Mouse (Mus musculus) midbrain, postnatal 0 days (tissue): ENCODE data around the gene Ttf1. TPM values are rescaled to one million over a fixed set of nuclear protein-coding genes. Genes with fewer than 3 reads are reported as not detected.
A peak's percentile ranks its signal among the peaks of the same experiment; 100 is the strongest.

Source experiments
- ATAC-seq: fragments of 200-750 bp; cut with Nextera tagmentation; 2 replicates; pipeline ENCODE4 v1.8.0; 2017; ENCODE audit warnings: moderate number of reproducible peaks, mild to moderate bottlenecking, moderate TSS enrichment, moderate library complexity; ENCODE audit not compliant: low FRiP score
- DNase-seq: peaks from one replicate; pipeline ENCODE4 v3.0.0-alpha.2; 2015; ENCODE audit warnings: low spot score
- H3K27ac ChIP-seq: fragments of 300-500 bp; sonication (generic); 2 replicates; pipeline ENCODE4 v1.5.1; 2014; ENCODE audit warnings: low read depth, mild to moderate bottlenecking, low read length, mixed read lengths
- H3K27me3 ChIP-seq: fragments of 300-500 bp; sonication (generic); 2 replicates; pipeline ENCODE4 v1.6.1; 2014; ENCODE audit warnings: low read length, control low read depth, mixed read lengths; ENCODE audit not compliant: insufficient read depth
- H3K36me3 ChIP-seq: fragments of 300-500 bp; sonication (generic); 2 replicates; pipeline ENCODE4 v1.6.1; 2014; ENCODE audit warnings: low read length, control low read depth, mixed read lengths; ENCODE audit not compliant: insufficient read depth
- H3K4me1 ChIP-seq: fragments of 300-500 bp; sonication (generic); 2 replicates; pipeline ENCODE4 v1.6.1; 2014; ENCODE audit warnings: mild to moderate bottlenecking, control low read depth, antibody characterized with exemption, low read length, mixed read lengths; ENCODE audit not compliant: insufficient read depth
- H3K4me2 ChIP-seq: fragments of 300-500 bp; sonication (generic); 2 replicates; pipeline ENCODE4 v1.6.1; 2014; ENCODE audit warnings: low read depth, mild to moderate bottlenecking, low read length, mixed read lengths; ENCODE audit not compliant: poor library complexity, severe bottlenecking
- H3K4me3 ChIP-seq: fragments of 300-500 bp; sonication (generic); 2 replicates; pipeline ENCODE4 v1.5.1; 2014; ENCODE audit warnings: low read depth, mild to moderate bottlenecking, low read length, moderate library complexity
- H3K9ac ChIP-seq: fragments of 300-500 bp; sonication (generic); replicated peaks from 2 replicates; pipeline ENCODE4 v1.6.1; 2014; ENCODE audit warnings: mild to moderate bottlenecking, low read length, moderate library complexity, mixed read lengths; ENCODE audit not compliant: poor library complexity, severe bottlenecking
- H3K9me3 ChIP-seq: fragments of 300-500 bp; sonication (generic); 2 replicates; pipeline ENCODE4 v1.6.1; 2016; ENCODE audit warnings: low read length, control low read depth
- CTCF ChIP-seq: IDR thresholded peaks from 2 replicates; pipeline ENCODE4 v1.5.1; 2016; ENCODE audit warnings: antibody characterized with exemption, mild to moderate bottlenecking
- WGBS: fragments of 180-500 bp; shearing (Covaris S2); extraction: QIAGEN DNeasy Blood & Tissue Kit; methylation state at CpG from one replicate; pipeline ENCODE4 v1.1.7; 2014; 5-methylcytosine and 5-hydroxymethylcytosine counted together
- polyA plus RNA-seq: library from polyadenylated mRNA; unstranded; fragments of >200 nt; fragmentation: Nextera tagmentation; extraction: Ambion mirVana; gene quantifications from 2 replicates; pipeline ENCODE4 v1.2.1, GENCODE M21; 2015
- total RNA-seq: library from RNA; depleted of rRNA; stranded (reverse); fragments of >200 nt; gene quantifications from 2 replicates; pipeline ENCODE4 v1.2.3, GENCODE M21; 2014

Gene Ttf1
- total and polyA plus RNA-seq, 2 experiments from 2014 or later, result 3.1 to 4.9 TPM

- DNase-seq (no peak), ATAC-seq (no peak)
- Histone ChIP-seq H3K9ac (no peak overlapping the region), H3K36me3 (no peaks in the 10 kb centered on the region), H3K27ac (no peak overlapping the region), H3K4me3 (no peak overlapping the region), H3K4me2 (no peak overlapping the region), H3K4me1 (no peaks in the 10 kb centered on the region), H3K9me3 (no peaks in the 10 kb centered on the region), H3K27me3 (no peaks in the 10 kb centered on the region)
- 89% methylated on average over 7 of the region's 7 CpGs for WGBS
- no peak for TF ChIP-seq CTCF
These were observed 37.1 kb upstream of the Ttf1 start for GRCm38 (mm10) chr2:29023001-29023400.

DNA sequence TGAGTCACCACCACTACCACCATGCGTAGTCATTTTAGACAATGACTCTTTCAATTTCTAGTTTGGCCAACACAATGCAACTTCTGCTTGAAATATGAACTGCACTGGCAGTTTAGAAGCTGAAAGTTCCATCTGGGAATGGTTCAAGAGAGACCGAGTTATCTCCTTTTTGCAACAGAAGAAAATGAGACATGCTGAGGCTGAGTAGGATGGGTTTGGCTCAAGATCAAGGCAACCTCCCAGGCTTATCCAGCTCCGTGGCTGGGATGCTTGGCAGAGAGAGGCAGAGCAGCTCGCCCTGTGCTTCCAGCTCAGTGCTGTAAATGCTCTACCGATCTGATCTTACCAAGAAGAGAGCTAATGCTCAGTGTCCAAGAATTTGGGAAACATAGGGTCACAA, 34.8 kb upstream of the Ttf1 start:
- DNase-seq (no peak), ATAC-seq (no peak)
- Histone ChIP-seq H3K4me1 (no peaks in the 10 kb centered on the region), H3K4me2 (no peak overlapping the region), H3K27me3 (no peaks in the 10 kb centered on the region), H3K9me3 (no peaks in the 10 kb centered on the region), H3K27ac (no peak overlapping the region), H3K4me3 (no peak overlapping the region), H3K9ac (no peak overlapping the region), H3K36me3 (no peaks in the 10 kb centered on the region)
- WGBS, result 73% methylated on average over 5 of the region's 5 CpGs
- no peak for TF ChIP-seq CTCF

DNA sequence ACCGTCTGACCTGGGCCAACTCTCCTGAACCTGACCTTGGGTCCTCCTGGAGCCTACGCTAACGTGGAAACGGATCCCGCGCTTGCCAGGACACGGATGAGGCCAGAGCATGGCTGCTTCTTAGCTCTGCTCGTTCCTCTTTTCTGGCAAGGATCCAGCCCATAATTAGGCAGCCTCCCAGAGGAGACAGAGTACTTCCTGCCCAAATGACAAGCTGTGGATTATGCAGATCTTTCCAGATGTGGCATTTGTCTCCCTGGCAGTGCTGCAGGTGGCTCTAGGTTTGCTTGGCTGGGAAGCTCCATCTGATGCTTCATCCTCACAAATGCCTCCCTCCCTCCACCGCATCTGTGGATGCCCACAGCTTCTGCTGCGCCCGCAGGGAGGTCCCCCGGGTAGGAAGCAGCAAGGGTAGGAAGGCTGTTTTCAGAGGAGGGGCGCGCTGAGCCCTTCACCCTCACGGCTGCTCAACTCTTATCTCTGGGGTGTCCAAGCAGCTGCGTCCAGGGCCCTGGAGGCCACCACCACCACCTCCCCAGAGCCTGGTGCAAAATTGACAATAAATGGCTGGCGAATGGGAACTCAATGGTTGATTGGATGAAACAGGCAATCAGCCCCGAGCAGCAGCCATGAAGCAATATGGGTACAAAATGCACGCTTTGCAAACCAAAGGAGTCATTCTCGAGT, 29.9 kb upstream of the Ttf1 start:
- H3K4me2 ChIP-seq, result peak overlapping the region; percentile 20; the same call in 1 of the 2 replicates
- H3K4me3 ChIP-seq, result no peak overlapping the region
- DNase-seq, result peak; percentile 78
- WGBS, result 33% methylated on average over 20 of the region's 20 CpGs
- no peaks in the 10 kb centered on the region for H3K4me1 ChIP-seq
- H3K9ac ChIP-seq, result no peak overlapping the region
- no peak overlapping the region; the same call in 1 of the 2 replicates for H3K27ac ChIP-seq
- no peaks in the 10 kb centered on the region for H3K27me3 ChIP-seq
- no peaks in the 10 kb centered on the region for H3K36me3 ChIP-seq
- ATAC-seq, result peak; percentile 31; the same call in 1 of the 2 replicates
- no peak for TF ChIP-seq CTCF
- H3K9me3 ChIP-seq, result no peaks in the 10 kb centered on the region

DNA sequence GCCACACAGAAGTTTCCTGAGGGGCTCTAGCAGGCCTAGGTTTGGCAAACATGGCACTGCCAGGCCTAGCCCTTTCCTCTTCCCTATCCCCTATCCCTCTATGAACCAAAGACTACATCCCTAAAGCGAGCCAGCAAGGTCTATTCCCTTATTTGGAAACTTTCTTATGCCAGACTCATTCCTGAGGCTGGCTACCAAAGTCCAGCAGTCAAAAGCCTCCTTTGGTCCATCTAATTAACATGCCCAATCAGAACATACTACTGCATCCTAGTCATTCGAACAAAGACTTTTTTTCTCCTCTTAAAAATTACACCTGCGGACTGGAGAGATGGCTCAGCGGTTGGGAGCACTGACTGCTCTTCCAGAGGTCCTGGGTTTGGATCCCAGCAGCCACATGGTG, 28.1 kb upstream of the Ttf1 start:
- no peak overlapping the region for H3K4me2 ChIP-seq
- H3K36me3 ChIP-seq, result no peaks in the 10 kb centered on the region
- DNase-seq (no peak), ATAC-seq (no peak)
- H3K27me3 ChIP-seq, result no peaks in the 10 kb centered on the region
- 87% methylated on average over 4 of the region's 4 CpGs for WGBS
- no peaks in the 10 kb centered on the region for H3K4me1 ChIP-seq
- H3K9me3 ChIP-seq, result no peaks in the 10 kb centered on the region
- H3K4me3 ChIP-seq, result no peak overlapping the region
- H3K9ac ChIP-seq, result no peak overlapping the region
- H3K27ac ChIP-seq, result no peak overlapping the region
- no peak for TF ChIP-seq CTCF

DNA sequence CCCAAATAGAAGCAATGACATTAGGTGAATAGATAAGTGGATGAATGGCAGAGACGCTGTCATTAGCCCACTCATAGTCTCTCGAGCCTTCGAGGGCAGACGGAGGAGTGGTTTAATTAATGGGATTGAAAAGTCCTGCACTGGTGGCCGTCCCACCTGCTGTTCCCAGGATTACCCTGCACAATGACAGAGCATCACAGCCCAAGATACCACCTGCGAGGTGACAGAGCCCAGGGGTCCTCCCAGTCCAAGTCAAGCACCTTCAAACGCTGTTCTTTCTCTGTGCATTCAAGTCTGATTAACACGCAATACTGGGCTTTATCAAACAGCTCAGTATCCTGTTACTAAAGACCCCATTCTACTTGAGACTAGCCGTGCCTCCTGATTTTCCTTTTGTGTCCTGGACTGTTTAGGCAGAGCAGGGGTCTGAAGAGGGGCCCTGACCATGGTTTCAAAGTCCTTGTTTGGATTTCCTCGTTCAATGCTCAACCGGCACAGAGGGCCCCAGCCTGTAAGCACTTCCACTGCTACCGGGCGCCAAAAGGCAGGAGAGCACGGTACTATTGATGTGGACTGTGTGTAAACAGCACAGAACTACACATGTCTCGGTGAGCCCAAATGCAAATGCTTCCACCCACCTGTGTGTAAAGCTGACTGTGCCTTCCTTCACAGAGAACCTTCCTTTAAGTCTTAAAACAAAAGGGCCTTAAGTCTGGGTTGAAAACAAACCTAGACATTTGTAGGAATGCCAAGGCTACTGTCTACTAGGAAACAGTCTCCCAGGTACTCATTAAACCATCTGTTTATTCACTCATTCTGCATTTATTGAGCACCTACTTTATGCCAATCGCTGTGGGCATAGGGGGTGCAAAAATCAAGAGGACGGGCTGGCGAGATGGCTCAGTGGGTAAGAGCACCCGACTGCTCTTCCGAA, 25.3 kb upstream of the Ttf1 start:
- Histone ChIP-seq H3K4me2 (no peak overlapping the region), H3K27ac (no peak overlapping the region), H3K9me3 (no peaks in the 10 kb centered on the region), H3K36me3 (no peaks in the 10 kb centered on the region), H3K4me1 (no peaks in the 10 kb centered on the region), H3K27me3 (no peaks in the 10 kb centered on the region), H3K9ac (no peak overlapping the region), H3K4me3 (no peak overlapping the region)
- no peak for TF ChIP-seq CTCF
- DNase-seq, result no peak
- WGBS, result 39% methylated on average over 20 of the region's 20 CpGs
- ATAC-seq, result no peak

- Histone ChIP-seq H3K4me1 (no peaks in the 10 kb centered on the region), H3K27ac (no peak overlapping the region), H3K4me3 (no peak overlapping the region), H3K36me3 (no peaks in the 10 kb centered on the region), H3K4me2 (no peak overlapping the region), H3K27me3 (peaks cover under 1% of the 10 kb centered on the region; the same call in 1 of the 2 replicates), H3K9ac (no peak overlapping the region), H3K9me3 (no peaks in the 10 kb centered on the region)
- no peak for ATAC-seq
- DNase-seq, result no peak
- 59% methylated on average over 8 of the region's 8 CpGs for WGBS
- no peak for TF ChIP-seq CTCF
These were observed 24.4 kb upstream of the Ttf1 start for GRCm38 (mm10) chr2:29035698-29036097.
